Mouse (Mus musculus): ENCODE measurements at regions not wholly inside any gene's neighbourhood (a gene's known extent, or its start where the extent isn't known, plus 50 kb on each side); places are given as distances from the start of the nearest gene placed in this dataset.
A peak's percentile ranks its signal among the peaks of the same experiment; 100 is the strongest.

- Histone ChIP-seq H3K4me2 (replicated peaks) (no peak overlapping the region), H3K4me1 (no peaks in the 10 kb centered on the region), H3K27ac (no peak overlapping the region), H3K9ac (no peak overlapping the region), H3K27me3 (no peaks in the 10 kb centered on the region), H3K36me3 (no peaks in the 10 kb centered on the region), H3K4me3 (no peak overlapping the region), H3K9me3 (no peaks in the 10 kb centered on the region)
- ATAC-seq (ENCODE audit: low FRiP score, low read depth): no peak
- 21% methylated on average over 5 of the region's 5 CpGs for WGBS
Measured at GRCm38 (mm10) chr12:54577235-54577634, 79.1 kb downstream of the Sptssa start.

GRCm38 (mm10) chr12:54576821-54577220, 79.6 kb downstream of the Sptssa start:
- no peak overlapping the region for H3K27ac ChIP-seq
- H3K9ac ChIP-seq: no peak overlapping the region
- H3K36me3 ChIP-seq: no peaks in the 10 kb centered on the region
- no peak for ATAC-seq (ENCODE audit: low FRiP score, low read depth)
- H3K4me1 ChIP-seq: no peaks in the 10 kb centered on the region
- H3K9me3 ChIP-seq: peaks cover 3% of the 10 kb centered on the region; the same call in 1 of the 2 replicates
- no peak overlapping the region for H3K4me3 ChIP-seq
- no peak overlapping the region for H3K4me2 ChIP-seq (replicated peaks)
- no peaks in the 10 kb centered on the region for H3K27me3 ChIP-seq
- 65% methylated on average over 3 of the region's 3 CpGs for WGBS

GRCm38 (mm10) chr12:54572866-54573265, 83.5 kb downstream of the Sptssa start:
- no peak overlapping the region for H3K4me3 ChIP-seq
- no peaks in the 10 kb centered on the region for H3K4me1 ChIP-seq
- ATAC-seq (ENCODE audit: low FRiP score, low read depth): no peak
- 91% methylated on average over 8 of the region's 8 CpGs for WGBS
- no peak overlapping the region for H3K9ac ChIP-seq
- H3K36me3 ChIP-seq: no peaks in the 10 kb centered on the region
- no peak overlapping the region for H3K27ac ChIP-seq
- no peak overlapping the region for H3K4me2 ChIP-seq (replicated peaks)
- peaks cover 5% of the 10 kb centered on the region; the same call in 1 of the 2 replicates for H3K9me3 ChIP-seq
- H3K27me3 ChIP-seq: no peaks in the 10 kb centered on the region

GRCm38 (mm10) chr12:54568078-54568931, 88.1 kb downstream of the Sptssa start:
- Histone ChIP-seq H3K4me3 (no peak overlapping the region), H3K9ac (no peak overlapping the region), H3K27me3 (no peaks in the 10 kb centered on the region), H3K36me3 (no peaks in the 10 kb centered on the region), H3K9me3 (peaks cover 5% of the 10 kb centered on the region; the same call in 1 of the 2 replicates), H3K4me2 (replicated peaks) (no peak overlapping the region), H3K4me1 (no peaks in the 10 kb centered on the region), H3K27ac (no peak overlapping the region)
- ATAC-seq (ENCODE audit: low FRiP score, low read depth): no peak
- WGBS: 75% methylated on average over 6 of the region's 6 CpGs

- H3K27me3 ChIP-seq: no peaks in the 10 kb centered on the region
Measured at GRCm38 (mm10) chr12:54567426-54567790, 89.0 kb downstream of the Sptssa start.

GRCm38 (mm10) chr12:54566532-54567425, 89.6 kb downstream of the Sptssa start:
- peaks cover 2% of the 10 kb centered on the region; the same call in 1 of the 2 replicates for H3K9me3 ChIP-seq
- no peaks in the 10 kb centered on the region for H3K36me3 ChIP-seq
- no peaks in the 10 kb centered on the region for H3K4me1 ChIP-seq
- no peak overlapping the region for H3K4me2 ChIP-seq (replicated peaks)
- no peak overlapping the region for H3K4me3 ChIP-seq
- no peak overlapping the region for H3K27ac ChIP-seq
- ATAC-seq (ENCODE audit: low FRiP score, low read depth): no peak
- WGBS: 87% methylated on average over 23 of the region's 23 CpGs
- no peaks in the 10 kb centered on the region for H3K27me3 ChIP-seq
- no peak overlapping the region for H3K9ac ChIP-seq

More at GRCm38 (mm10) chr12:54567426-54567790, 89.0 kb downstream of the Sptssa start:
- Histone ChIP-seq H3K9me3 (peaks cover 5% of the 10 kb centered on the region; the same call in 1 of the 2 replicates), H3K36me3 (no peaks in the 10 kb centered on the region), H3K4me3 (no peak overlapping the region), H3K9ac (no peak overlapping the region), H3K4me1 (no peaks in the 10 kb centered on the region), H3K27ac (no peak overlapping the region), H3K4me2 (replicated peaks) (no peak overlapping the region)
- no peak for ATAC-seq (ENCODE audit: low FRiP score, low read depth)
- WGBS: 82% methylated on average over 3 of the region's 3 CpGs

GRCm38 (mm10) chr12:54561981-54562380, 94.4 kb downstream of the Sptssa start:
- 90% methylated on average over 4 of the region's 4 CpGs for WGBS
- Histone ChIP-seq H3K36me3 (no peaks in the 10 kb centered on the region), H3K4me3 (no peak overlapping the region), H3K27me3 (no peaks in the 10 kb centered on the region), H3K9ac (no peak overlapping the region), H3K27ac (no peak overlapping the region), H3K9me3 (no peaks in the 10 kb centered on the region), H3K4me1 (no peaks in the 10 kb centered on the region), H3K4me2 (replicated peaks) (no peak overlapping the region)
- no peak for ATAC-seq (ENCODE audit: low FRiP score, low read depth)

GRCm38 (mm10) chr12:54558106-54558505, 98.3 kb downstream of the Sptssa start:
- Histone ChIP-seq H3K27me3 (no peaks in the 10 kb centered on the region), H3K4me3 (no peak overlapping the region), H3K27ac (no peak overlapping the region), H3K9ac (no peak overlapping the region), H3K36me3 (no peaks in the 10 kb centered on the region), H3K9me3 (no peaks in the 10 kb centered on the region), H3K4me2 (replicated peaks) (no peak overlapping the region), H3K4me1 (no peaks in the 10 kb centered on the region)
- no peak for ATAC-seq (ENCODE audit: low FRiP score, low read depth)
- WGBS: 31% methylated on average over 2 of the region's 2 CpGs

GRCm38 (mm10) chr12:54549659-54550058, 106.7 kb downstream of the Sptssa start:
- peaks cover 4% of the 10 kb centered on the region; the same call in 1 of the 2 replicates for H3K4me1 ChIP-seq
- H3K4me2 ChIP-seq (replicated peaks): no peak overlapping the region
- H3K9me3 ChIP-seq: no peaks in the 10 kb centered on the region
- ATAC-seq (ENCODE audit: low FRiP score, low read depth): no peak
- no peak overlapping the region for H3K4me3 ChIP-seq
- H3K27ac ChIP-seq: no peak overlapping the region
- 81% methylated on average over 9 of the region's 9 CpGs for WGBS
- H3K36me3 ChIP-seq: no peaks in the 10 kb centered on the region
- no peak overlapping the region for H3K9ac ChIP-seq
- H3K27me3 ChIP-seq: no peaks in the 10 kb centered on the region

GRCm38 (mm10) chr12:54545821-54546608, 110.4 kb downstream of the Sptssa start:
- ATAC-seq (ENCODE audit: low FRiP score, low read depth): peak; percentile 51; the same call in 1 of the 2 replicates

GRCm38 (mm10) chr12:54538320-54538705, 118.1 kb downstream of the Sptssa start:
- H3K4me2 ChIP-seq (replicated peaks): no peak overlapping the region
- no peak overlapping the region for H3K4me3 ChIP-seq
- H3K27ac ChIP-seq: no peak overlapping the region
- no peaks in the 10 kb centered on the region for H3K36me3 ChIP-seq
- H3K9ac ChIP-seq: no peak overlapping the region
- 0 out of 2 replicates have a peak, but pooled peaks cover 5% of the 10 kb centered on the region for H3K4me1 ChIP-seq
- 88% methylated on average over 4 of the region's 4 CpGs for WGBS
- H3K9me3 ChIP-seq: no peaks in the 10 kb centered on the region
- ATAC-seq (ENCODE audit: low FRiP score, low read depth): no peak
- no peaks in the 10 kb centered on the region for H3K27me3 ChIP-seq

More at GRCm38 (mm10) chr12:54545821-54546608, 110.4 kb downstream of the Sptssa start:
- H3K9me3 ChIP-seq: no peaks in the 10 kb centered on the region
- no peak overlapping the region for H3K4me3 ChIP-seq
- peaks cover 4% of the 10 kb centered on the region; the same call in 1 of the 2 replicates for H3K4me1 ChIP-seq
- no peaks in the 10 kb centered on the region for H3K36me3 ChIP-seq
- H3K27me3 ChIP-seq: no peaks in the 10 kb centered on the region
- 41% methylated on average over 16 of the region's 16 CpGs for WGBS
- peak overlapping the region; percentile 30; the same call in 1 of the 2 replicates for H3K4me2 ChIP-seq (replicated peaks)
- H3K9ac ChIP-seq: no peak overlapping the region
- H3K27ac ChIP-seq: no peak overlapping the region

Data from limb, embryonic 13.5 days (tissue).